Mouse (Mus musculus) mature B cell (primary cell): ENCODE measurements around the gene Nusap1.
"Not testable (repeated sequence)": the region's sequence is repeated elsewhere in the genome, so short reads cannot be mapped to it uniquely, and the experiment has no call there.

ENCODE experiments used
- in situ Hi-C: fragments of 300-500 bp; cut with MboI; formaldehyde crosslinking; loops from 2 replicates; pipeline ENCODE4 v1.14.3; 2019

The Nusap1 gene

DNA sequence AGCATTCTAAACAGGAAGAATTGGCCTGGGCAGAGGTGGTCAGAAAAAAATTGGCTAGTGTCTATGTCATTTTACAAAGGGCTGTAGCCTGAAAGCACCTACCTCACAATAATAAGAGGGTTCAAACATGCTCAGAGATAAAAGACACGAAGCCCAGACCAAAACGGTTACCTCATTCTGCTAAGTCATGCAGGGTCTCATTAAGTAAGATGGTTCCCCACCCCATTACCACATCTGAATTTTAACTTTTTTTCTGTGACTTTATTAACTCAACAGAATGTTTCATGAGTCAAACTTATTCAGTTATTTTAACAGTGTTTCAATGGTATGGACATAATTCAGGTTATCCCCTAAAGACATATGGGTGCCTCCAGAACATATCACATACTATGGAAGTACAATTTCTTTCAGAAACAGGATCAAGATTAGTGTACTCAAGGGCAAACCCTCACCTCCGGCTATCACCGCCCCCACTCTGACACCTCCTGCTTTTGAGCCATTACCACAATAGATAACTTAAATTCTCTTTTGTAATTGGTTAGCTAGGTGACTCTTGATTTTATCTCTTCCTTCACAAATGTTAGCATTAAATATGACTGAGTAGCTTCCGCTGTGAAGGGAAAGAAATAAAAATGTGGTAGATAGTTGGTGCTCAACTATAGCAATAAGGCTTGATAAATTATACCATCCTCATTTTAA, 23.3 kb downstream of the Nusap1 start:
- in situ Hi-C loops: no loop called here

DNA sequence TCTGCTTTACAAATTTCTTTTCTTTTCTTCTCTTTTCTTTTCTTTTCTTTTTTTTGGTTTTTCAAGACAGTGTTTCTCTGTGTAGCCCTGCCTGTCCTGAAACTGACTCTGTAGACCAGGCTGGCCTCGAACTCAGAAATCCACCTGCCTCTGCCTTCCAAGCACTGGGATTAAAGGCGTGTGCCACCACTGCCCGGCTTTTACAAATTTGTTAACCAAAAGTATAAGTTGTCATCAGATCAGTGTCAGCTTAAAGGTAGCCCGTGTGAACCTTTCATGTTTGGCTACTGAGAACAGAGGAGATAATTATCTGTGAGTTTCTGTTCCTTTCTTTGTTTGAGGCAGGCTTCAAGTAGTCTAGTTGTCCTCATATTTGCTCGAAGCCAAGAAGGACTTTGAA, 26.2 kb downstream of the Nusap1 start:
- in situ Hi-C loops: no loop called here

DNA sequence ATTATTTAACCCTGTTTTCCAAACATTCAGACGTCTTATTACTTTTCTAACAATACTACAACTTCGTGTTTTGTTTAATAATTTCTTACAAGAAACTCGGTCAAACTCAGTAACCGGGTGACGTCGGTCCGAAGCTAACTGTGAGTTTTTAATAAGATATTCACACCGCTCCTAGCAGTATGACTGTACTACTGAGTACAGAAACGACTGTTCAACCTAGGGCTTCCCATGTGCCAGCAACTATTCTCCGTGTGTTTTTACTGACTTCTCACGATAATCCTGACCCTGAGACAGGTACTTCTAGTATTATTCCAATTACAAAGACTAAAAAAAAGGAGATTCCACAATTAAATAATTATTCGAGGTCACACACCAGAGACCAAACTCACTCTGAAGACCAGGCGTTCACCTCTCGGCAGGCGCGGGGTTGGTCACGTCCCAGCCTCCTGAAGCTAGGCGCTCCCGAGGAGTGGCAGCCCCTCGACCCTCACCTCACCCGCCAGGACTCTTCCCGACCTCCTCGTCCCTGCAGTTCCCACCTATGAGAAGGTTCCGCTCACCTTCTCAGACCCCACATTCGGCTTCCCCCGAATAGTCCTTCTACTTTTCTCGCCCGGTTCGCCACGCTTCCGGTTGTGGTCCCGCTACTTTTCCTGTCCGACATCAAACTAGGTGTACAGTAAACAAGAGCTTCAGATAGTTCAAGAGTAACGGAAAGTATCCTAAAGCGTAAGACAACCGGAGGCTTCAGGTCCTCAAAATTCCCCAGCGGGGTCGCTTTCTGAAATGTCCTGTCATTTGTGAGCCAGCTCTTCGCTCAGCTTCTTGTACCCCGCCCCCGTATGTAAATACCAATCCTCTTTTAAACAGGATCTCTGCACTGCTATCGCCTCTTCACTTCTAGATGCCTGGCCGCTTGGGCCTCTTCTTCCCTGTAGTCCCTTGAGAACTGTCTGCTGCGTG, 44.4 kb downstream of the Nusap1 start, which contains the start of gene Ndufaf1:
Gene Ndufaf1 (minus strand): TSS at position 608 of the 963 bp plus-strand sequence.
- in situ Hi-C loops: no loop called here

DNA sequence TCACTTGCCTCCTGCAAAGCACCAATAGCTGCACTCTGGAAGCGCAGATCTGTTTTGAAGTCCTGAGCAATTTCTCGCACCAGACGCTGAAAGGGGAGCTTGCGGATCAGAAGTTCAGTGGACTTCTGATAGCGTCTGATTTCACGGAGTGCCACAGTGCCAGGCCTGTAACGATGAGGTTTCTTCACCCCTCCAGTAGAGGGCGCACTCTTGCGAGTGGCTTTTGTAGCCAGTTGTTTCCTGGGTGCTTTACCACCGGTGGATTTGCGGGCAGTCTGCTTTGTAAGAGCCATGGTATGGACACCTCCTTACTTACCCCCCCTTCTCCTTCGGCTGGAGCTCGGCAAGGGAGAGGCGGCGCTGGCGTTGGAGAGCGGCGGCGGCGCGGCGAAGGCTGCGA, 47.6 kb downstream of the Nusap1 start:
- in situ Hi-C loops: not testable (repeated sequence)

DNA sequence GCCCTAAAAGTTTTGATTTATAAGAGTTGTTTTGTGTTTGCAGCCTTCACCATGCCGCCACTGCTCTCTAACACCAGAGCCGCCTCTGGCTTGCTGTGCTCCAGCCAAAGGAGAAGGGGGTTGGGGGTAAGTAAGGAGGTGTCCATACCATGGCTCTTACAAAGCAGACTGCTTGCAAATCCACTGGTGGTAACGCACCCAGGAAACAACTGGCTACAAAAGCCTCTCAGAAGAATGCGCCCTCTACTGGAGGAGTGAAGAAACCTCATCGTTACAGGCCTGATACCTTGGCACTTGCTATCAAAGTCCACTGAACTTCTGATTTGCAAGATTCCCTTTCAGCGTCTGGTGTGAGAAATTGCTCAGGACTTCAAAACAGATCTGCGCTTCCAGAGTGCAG, 50.9 kb downstream of the Nusap1 start:
- in situ Hi-C loops: no loop called here

DNA sequence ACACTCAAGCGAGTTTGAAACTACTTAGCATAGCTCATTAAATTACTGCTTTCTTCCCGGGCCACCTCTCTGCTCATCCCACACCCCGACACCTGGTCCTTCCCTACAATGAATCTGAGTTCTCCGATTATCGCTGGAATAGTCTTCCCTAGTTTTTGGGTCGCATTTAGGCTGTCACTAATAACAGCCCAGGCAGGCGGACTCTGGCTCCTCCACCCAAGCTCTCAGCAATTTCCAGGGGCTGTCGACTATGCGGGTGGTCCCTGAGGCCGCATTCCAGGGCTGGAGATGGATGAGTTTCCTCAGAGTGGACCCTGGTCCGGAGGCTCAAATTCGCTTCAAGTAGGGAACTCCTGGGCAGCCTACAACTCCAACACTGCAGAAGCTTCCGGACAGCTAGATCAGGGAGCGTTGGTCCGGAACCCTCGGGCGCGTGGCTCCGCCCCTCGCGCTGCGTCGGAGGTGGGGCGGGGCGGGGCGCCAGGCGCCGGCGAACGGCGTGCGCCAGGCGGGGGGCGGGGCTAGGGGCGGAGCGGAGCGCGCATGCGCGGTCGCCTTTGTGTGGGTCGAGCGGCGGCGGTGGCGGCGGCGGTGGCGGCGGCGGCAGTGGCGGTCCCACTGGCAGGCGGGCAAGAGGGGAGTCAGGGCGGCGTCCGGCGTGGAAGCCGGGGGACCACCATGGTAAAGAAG, 56.6 kb downstream of the Nusap1 start, which contains the start of gene Rtf1:
Gene Rtf1 (plus strand): TSS at position 544 of the 690 bp plus-strand sequence.
- in situ Hi-C loops: no loop called here

DNA sequence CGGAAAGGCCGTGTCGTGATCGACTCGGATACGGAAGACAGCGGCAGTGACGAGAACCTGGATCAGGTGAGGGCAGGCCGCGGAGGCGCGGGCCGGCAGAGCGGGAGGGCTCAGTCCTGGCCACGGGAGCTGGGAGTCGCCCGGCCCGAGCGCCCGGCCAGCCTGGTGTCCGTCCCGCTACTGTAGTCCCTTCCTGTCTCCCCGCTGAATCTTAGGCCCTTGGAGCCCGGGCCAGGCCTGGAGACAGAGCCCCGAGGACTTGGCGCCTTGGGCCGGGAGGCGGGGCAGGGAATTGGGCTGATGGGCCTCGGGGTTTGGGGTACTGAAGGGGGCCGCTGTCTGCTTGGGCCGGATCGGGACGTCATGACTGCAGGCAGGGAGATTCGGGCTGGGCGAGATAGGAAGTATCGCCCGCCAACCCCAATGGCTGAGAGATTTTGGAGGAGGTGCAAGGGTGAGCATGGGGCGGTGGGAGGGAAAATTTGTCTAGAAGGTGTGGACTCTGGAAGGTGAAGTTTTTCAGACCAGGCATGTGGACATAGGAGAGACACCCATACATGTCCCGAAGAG, 57.2 kb downstream of the Nusap1 start:
- in situ Hi-C loops: no loop called here

DNA sequence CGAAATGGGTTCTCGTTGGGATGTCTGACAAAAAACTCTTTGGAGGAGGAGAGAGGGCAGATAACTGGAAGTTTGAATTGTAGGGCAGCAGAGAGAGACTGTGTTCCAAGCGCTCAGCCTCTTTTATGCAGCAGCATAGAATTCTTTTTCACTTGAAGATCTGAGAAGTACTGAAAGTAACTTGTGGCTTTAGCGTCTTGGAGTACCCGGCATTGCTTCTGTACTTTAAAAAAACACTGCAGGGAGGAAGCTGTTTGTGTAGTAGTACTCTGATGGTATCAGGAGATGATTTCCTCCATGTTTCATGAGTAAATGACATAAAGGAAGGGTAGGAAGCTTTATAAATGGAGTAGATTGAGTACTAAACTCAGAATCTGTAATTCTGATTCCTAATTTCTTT, 57.7 kb downstream of the Nusap1 start:
- in situ Hi-C loops: no loop called here

DNA sequence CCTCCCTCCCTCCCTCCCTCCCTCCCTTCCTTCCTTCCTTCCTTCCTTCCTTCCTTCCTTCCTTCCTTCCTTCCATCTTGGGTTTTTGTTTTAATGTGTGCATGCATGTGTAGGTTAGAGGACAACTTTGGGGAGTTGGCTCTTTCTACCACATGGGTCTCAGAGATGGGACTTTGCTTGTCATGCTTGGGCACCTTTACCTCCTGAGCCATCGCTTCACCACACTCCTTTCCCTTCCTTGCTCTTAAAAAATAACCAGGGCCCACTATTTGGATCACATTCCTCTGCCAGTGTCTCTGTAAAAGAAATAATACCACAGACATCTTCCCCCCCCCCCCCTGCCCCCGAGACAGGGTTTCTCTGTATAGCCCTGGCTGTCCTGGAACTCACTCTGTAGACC, 65.6 kb downstream of the Nusap1 start:
- in situ Hi-C loops: no loop called here

DNA sequence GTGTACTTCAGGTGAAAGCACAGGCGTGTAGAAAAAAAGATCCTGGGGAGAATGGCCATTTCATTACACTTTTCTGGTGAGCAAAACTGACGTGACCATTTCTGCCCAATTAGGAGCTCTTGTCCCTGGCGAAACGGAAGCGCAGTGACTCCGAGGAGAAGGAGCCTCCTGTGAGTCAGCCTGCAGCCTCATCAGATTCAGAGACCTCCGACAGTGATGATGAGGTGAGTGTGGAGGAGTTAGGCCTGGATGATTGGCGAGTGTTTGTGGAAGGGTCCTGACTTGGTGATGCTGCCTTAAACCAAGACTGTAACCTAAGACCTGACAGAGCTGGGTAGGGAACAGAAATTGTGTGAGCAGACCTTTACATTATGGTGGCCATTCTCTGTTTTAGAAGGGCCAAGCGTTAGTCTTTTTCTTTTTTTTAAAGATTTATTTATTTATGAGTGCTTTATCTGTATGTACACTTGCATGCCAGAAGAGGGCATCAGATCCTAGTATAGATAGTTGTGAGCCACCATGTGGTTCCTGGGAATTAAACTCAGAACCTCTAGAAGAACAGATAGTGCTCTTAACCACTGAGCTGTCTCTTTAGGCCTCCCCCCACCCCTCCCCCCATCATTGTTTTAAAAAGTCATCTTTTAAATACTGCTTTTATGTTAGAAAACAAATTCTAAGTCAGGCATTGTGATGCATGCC, 74.1 kb downstream of the Nusap1 start:
- in situ Hi-C loops: no loop called here

DNA sequence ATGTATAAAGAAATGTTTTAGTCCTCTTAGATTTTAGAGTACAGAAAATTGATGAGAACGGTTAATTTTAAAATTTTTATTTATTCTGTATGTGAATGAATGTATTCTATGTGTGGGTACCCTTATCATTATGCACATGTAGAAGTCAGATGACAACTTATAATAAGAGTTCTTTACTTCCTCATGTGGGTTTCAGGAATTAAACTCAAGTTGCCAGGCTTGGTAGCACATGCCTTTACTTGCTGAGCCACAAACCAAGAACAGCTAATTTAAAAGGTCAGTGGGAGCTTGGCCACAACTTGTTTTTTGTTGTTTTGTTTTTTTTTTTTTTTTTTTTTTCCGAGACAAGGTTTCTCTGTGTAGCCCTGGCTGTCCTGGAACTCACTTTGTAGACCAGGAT, 76.7 kb downstream of the Nusap1 start:
- in situ Hi-C loops: no loop called here

DNA sequence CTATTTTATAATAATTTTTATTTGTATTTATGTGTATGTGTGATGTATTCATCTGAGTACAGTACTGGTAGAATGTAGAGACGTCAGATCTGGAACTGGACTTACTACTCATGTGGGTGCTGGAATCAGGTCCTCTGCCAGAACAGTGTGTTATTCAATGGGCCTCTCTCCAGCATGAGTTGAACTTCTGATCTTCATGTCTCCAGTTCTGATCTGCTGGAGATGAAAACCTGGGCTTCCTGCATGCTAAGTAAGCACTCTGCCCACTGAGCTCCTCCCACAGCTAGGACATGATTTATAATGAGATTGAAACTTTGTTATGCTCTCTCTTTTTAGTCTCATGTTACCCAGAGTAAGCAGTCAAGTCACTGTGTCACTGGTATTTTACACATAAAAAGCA, 78.0 kb downstream of the Nusap1 start:
- in situ Hi-C loops: no loop called here

DNA sequence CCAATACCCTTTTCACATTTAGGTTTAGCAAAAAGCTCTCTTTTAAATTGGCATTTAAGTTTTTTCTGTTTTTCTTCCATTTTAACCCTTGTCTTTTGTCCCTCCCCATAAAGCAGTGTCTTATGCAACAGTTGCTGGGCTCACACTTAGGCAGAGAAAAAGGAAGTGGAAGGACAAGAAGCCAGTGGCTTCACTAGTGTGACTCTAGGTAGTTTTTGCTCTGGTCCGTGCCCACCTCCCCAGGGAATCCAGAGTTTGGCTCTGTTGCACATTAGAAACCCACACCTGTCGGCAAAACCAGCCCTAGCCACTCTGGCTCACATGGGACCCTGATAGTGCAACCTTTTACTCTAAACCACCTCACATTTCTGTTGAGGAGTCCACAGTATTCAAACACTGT, 80.4 kb downstream of the Nusap1 start:
- in situ Hi-C loops: no loop called here

DNA sequence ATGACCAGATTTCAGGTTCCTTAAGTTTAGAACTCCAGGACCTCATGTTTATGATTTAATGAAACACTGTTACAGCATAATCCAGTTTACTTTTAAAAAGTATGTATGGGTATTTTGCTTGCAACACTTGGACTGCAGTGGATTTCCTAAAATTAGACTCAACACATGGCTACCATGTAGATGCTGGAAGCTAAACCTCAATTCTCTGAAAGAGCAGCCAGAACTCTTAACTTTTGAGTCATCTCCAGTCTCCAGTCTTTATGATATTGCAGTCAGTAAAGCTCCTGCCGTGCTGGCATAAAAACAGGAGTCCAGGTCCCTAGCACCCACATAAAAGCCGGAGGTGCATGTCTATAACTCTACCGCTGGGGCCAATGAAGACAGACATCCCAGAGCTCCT, 81.9 kb downstream of the Nusap1 start:
- in situ Hi-C loops: no loop called here
